Mouse (Mus musculus) midbrain, embryonic 16.5 days (tissue): Measurements from ENCODE around the gene Gfy. TPM values are rescaled to one million over a fixed set of nuclear protein-coding genes. Genes with fewer than 3 reads are reported as not detected.
A peak's percentile ranks its signal among the peaks of the same experiment; 100 is the strongest.

Source experiments
- ATAC-seq: fragments of 200-750 bp; cut with Nextera tagmentation; 2 replicates; pipeline ENCODE4 v1.8.0; 2017; ENCODE audit warnings: moderate TSS enrichment
- H3K27ac ChIP-seq: fragments of 300-500 bp; sonication (generic); 2 replicates; pipeline ENCODE4 v1.5.1; 2014; ENCODE audit warnings: mild to moderate bottlenecking, low read length, mixed read lengths
- H3K27me3 ChIP-seq: fragments of 300-500 bp; sonication (generic); 2 replicates; pipeline ENCODE4 v1.6.1; 2014; ENCODE audit warnings: low read depth, low read length, mixed read lengths; ENCODE audit not compliant: control insufficient read depth, insufficient read depth
- H3K36me3 ChIP-seq: fragments of 300-500 bp; sonication (generic); 2 replicates; pipeline ENCODE4 v1.6.1; 2014; ENCODE audit warnings: mild to moderate bottlenecking, low read length, moderate library complexity, mixed read lengths; ENCODE audit not compliant: control insufficient read depth, insufficient read depth
- H3K4me1 ChIP-seq: fragments of 300-500 bp; sonication (generic); 2 replicates; pipeline ENCODE4 v1.6.1; 2014; ENCODE audit warnings: mild to moderate bottlenecking, low read length, mixed read lengths; ENCODE audit not compliant: control insufficient read depth, insufficient read depth
- H3K4me2 ChIP-seq: fragments of 300-500 bp; sonication (generic); 2 replicates; pipeline ENCODE4 v1.6.1; 2014; ENCODE audit warnings: mild to moderate bottlenecking, low read length, mixed read lengths
- H3K4me3 ChIP-seq: fragments of 300-500 bp; sonication (generic); 2 replicates; pipeline ENCODE4 v1.5.1; 2014; ENCODE audit warnings: low read depth, mild to moderate bottlenecking, low read length, moderate library complexity, mixed read lengths
- H3K9ac ChIP-seq: fragments of 300-500 bp; sonication (generic); 2 replicates; pipeline ENCODE4 v1.6.1; 2014; ENCODE audit warnings: low read depth, low read length, mixed read lengths
- H3K9me3 ChIP-seq: fragments of 300-500 bp; sonication (generic); replicated peaks from 2 replicates; pipeline ENCODE4 v1.6.1; 2014; ENCODE audit warnings: mild to moderate bottlenecking, low read length, mixed read lengths; ENCODE audit not compliant: control insufficient read depth, poor library complexity, severe bottlenecking
- WGBS: fragments of 180-500 bp; shearing (Covaris S2); extraction: QIAGEN DNeasy Blood & Tissue Kit; methylation state at CpG from one replicate; pipeline ENCODE4 v1.1.7; 2014; 5-methylcytosine and 5-hydroxymethylcytosine counted together
- microRNA-seq: library from miRNA; unstranded; fragments of <30 nt; microRNA quantifications from one replicate; pipeline ENCODE4, GENCODE M21; 2017
- polyA plus RNA-seq: library from polyadenylated mRNA; unstranded; fragments of >200 nt; fragmentation: Nextera tagmentation; extraction: Ambion mirVana; gene quantifications from 2 replicates; pipeline ENCODE4 v1.2.1, GENCODE M21; 2015

The Gfy gene
- polyA plus RNA-seq, 1 experiment from 2014 or later: not detected

DNA sequence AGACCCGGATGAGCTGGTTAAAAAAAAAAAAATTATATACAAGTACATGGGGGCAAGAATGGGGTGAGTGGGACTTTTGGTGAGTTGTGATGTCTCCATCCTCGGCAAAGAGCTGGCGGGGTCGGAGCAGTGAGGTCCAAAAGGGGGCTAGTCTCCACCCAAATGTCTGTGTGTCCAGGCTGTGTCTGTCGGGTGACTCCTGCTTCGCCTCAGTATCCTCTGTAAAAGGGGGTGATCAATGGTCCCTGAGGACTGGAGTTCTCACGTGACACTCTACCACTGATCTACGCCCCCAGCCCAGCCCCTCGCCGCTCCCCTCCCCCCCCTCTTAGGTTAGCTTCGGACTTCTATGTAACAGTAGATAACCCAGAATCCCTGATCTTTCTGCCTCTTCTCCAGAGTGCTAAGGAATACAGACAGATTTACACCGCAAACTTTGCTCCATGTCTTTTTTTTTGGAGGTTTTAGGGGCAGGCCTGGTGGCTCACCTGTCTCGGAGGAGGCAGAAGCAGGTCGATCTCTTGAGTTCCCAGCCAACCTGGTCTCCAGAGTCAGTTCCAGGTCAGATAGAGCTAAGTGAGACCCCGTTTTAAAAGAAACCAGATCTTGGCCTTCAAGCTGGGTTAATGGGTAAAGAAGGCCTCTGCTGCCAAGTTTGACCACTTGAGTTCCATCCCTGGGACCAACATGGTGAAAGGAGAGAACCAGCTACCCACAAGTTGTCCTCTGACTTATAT lies 49.4 kb downstream of the Gfy start:
- H3K4me2 ChIP-seq: peak overlapping the region; percentile 78
- no peaks in the 10 kb centered on the region; the same call in 1 of the 2 replicates for H3K9me3 ChIP-seq
- peaks cover 26% of the 10 kb centered on the region for H3K4me1 ChIP-seq
- ATAC-seq: no peak
- H3K9ac ChIP-seq: peak overlapping the region; percentile 67; the same call in 1 of the 2 replicates
- no peaks in the 10 kb centered on the region for H3K27me3 ChIP-seq
- 55% methylated on average over 15 of the region's 15 CpGs for WGBS
- H3K27ac ChIP-seq: peak overlapping the region; percentile 91
- peaks cover 18% of the 10 kb centered on the region for H3K36me3 ChIP-seq
- peak overlapping the region; percentile 48 for H3K4me3 ChIP-seq

GRCm38 (mm10) chr7:45129318-45129717 lies 50.1 kb downstream of the Gfy start:
- peaks cover 31% of the 10 kb centered on the region for H3K4me1 ChIP-seq
- H3K9ac ChIP-seq: peak overlapping the region; percentile 67
- no peak for ATAC-seq
- H3K4me3 ChIP-seq: peak overlapping the region; percentile 48
- no peaks in the 10 kb centered on the region for H3K27me3 ChIP-seq
- peak overlapping the region; percentile 91 for H3K27ac ChIP-seq
- H3K36me3 ChIP-seq: peaks cover 18% of the 10 kb centered on the region
- H3K9me3 ChIP-seq: no peaks in the 10 kb centered on the region; the same call in 1 of the 2 replicates
- H3K4me2 ChIP-seq: peak overlapping the region; percentile 78
- WGBS: under 1% methylated on average over 17 of the region's 17 CpGs

DNA sequence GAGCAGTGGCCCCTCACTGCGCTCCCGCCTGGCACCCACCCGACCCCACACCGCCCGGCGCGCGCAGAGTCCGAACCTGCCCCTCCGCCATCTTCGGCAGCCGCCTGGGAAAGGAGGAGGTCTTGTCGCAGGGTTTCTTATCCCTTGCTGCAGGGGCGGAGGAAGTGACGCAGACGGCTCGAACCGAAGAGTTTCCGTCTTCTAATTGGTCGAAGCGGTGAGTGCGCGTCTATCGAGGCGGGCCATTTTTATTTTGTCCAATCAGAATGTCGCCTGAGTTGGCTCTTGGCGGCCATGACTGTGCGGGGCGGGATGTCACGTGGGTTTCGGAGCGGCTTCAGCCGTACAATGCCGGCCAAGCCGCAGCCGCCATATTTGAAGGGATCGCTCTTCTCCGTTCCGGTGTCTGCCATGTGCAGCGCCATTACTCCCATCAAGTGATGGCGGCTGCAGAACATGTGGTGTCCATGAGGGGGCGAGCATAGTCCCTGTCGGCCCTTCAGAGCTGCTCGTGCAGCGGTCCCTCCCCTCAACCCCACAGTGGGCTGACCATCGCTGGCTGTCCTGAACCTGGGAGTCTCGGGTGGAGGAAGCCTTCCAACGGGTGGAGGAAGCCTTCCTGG lies 50.6 kb downstream of the Gfy start, which contains the start of gene Rpl13a:
Gene Rpl13a (minus strand): TSS at position 138 of the 623 bp plus-strand sequence.
- WGBS: under 1% methylated on average over 48 of the region's 48 CpGs
- H3K27ac ChIP-seq: peak within 1 kb of the TSS; percentile 91
- H3K4me3 ChIP-seq: peak within 1 kb of the TSS; percentile 87

GRCm38 (mm10) chr7:45127700-45128224 lies 51.6 kb downstream of the Gfy start:
- Histone ChIP-seq H3K4me3 (peak overlapping the region; percentile 87), H3K9me3 (no peaks in the 10 kb centered on the region), H3K4me2 (peak overlapping the region; percentile 71), H3K27ac (peak overlapping the region; percentile 90), H3K36me3 (peaks cover 20% of the 10 kb centered on the region), H3K27me3 (no peaks in the 10 kb centered on the region), H3K9ac (peak overlapping the region; percentile 96), H3K4me1 (peaks cover 38% of the 10 kb centered on the region)
- WGBS: under 1% methylated on average over 6 of the region's 6 CpGs
- no peak for ATAC-seq

More for the DNA sequence above, 50.6 kb downstream of the Gfy start, which contains the start of gene Rpl13a:
- no peaks in the 10 kb centered on the region; the same call in 1 of the 2 replicates for H3K9me3 ChIP-seq
- peak; percentile 95 for ATAC-seq
- peak within 1 kb of the TSS; percentile 96 for H3K9ac ChIP-seq
- no peaks in the 10 kb centered on the region for H3K27me3 ChIP-seq
- H3K4me1 ChIP-seq: peaks cover 31% of the 10 kb centered on the region
- peak within 1 kb of the TSS; percentile 78 for H3K4me2 ChIP-seq
- H3K36me3 ChIP-seq: peaks cover 18% of the 10 kb centered on the region

GRCm38 (mm10) chr7:45126844-45127699 lies 52.3 kb downstream of the Gfy start:
- Histone ChIP-seq H3K36me3 (peaks cover 25% of the 10 kb centered on the region), H3K4me2 (peak overlapping the region; percentile 71), H3K27me3 (no peaks in the 10 kb centered on the region), H3K4me3 (peak overlapping the region; percentile 87), H3K9ac (peak overlapping the region; percentile 96), H3K4me1 (peaks cover 41% of the 10 kb centered on the region), H3K9me3 (no peaks in the 10 kb centered on the region), H3K27ac (peak overlapping the region; percentile 90)
- no peak for ATAC-seq
- 49% methylated on average over 21 of the region's 21 CpGs for WGBS

Small RNA genes within 50 kb of the gene (microRNA-seq; reads per million reads assigned to microRNA genes)
- gene Mir5121 (12.9 reads per million, percentile 33 among the genes with 10 or more reads in this experiment), gene Mir7055 (not detected)

Other genes with a start within 250 kb of the Gfy start
- gene Tsks, start 236.4 kb downstream of the Gfy start, polyA plus RNA-seq: 0.10 and 0.25 TPM in 2 replicates
- 58.4 and 63.1 TPM in 2 replicates for gene Cpt1c, start 204.7 kb downstream of the Gfy start, polyA plus RNA-seq
- gene Prmt1, start 193.0 kb downstream of the Gfy start, polyA plus RNA-seq: 671 and 697 TPM in 2 replicates
- gene Irf3, start 181.9 kb downstream of the Gfy start, polyA plus RNA-seq: 52.3 and 53.6 TPM in 2 replicates
- 7.0 and 8.3 TPM in 2 replicates for gene Bcl2l12, start 180.9 kb downstream of the Gfy start, polyA plus RNA-seq
- gene Scaf1, start 163.2 kb downstream of the Gfy start, polyA plus RNA-seq: 42.4 and 47.8 TPM in 2 replicates
- gene Rras, start 161.6 kb downstream of the Gfy start, polyA plus RNA-seq: 12.2 and 12.4 TPM in 2 replicates
- 13.6 and 13.9 TPM in 2 replicates for gene Prr12, start 126.7 kb downstream of the Gfy start, polyA plus RNA-seq
- 64.1 and 67.7 TPM in 2 replicates for gene Nosip, start 117.1 kb downstream of the Gfy start, polyA plus RNA-seq
- gene Prrg2, start 116.9 kb downstream of the Gfy start, polyA plus RNA-seq: 12.5 and 13.6 TPM in 2 replicates
- 43.5 and 47.8 TPM in 2 replicates for gene Rcn3, start 87.3 kb downstream of the Gfy start, polyA plus RNA-seq
- gene Fcgrt, start 75.7 kb downstream of the Gfy start, polyA plus RNA-seq: 22.7 and 27.9 TPM in 2 replicates
- gene Rps11, start 55.1 kb downstream of the Gfy start, polyA plus RNA-seq: 657 and 700 TPM in 2 replicates
- gene Rpl13a, start 50.8 kb downstream of the Gfy start, polyA plus RNA-seq: 602 and 620 TPM in 2 replicates
- gene Gm45713, start 43.3 kb downstream of the Gfy start, polyA plus RNA-seq: 0.41 TPM in 1 of 2 replicates, not detected in the other
- gene Flt3l, start 43.1 kb downstream of the Gfy start, polyA plus RNA-seq: 1.5 and 2.2 TPM in 2 replicates
- 89.9 and 91.9 TPM in 2 replicates for gene Pih1d1, start 25.3 kb downstream of the Gfy start, polyA plus RNA-seq
- gene Aldh16a1, start 25.0 kb downstream of the Gfy start, polyA plus RNA-seq: 13.7 and 18.2 TPM in 2 replicates
- 0.55 and 1.1 TPM in 2 replicates for gene Slc17a7, start 15.6 kb downstream of the Gfy start, polyA plus RNA-seq
- 1.1 and 1.2 TPM in 2 replicates for gene Pth2, start 1.4 kb upstream of the Gfy start, polyA plus RNA-seq
- gene Ccdc155, start 25.3 kb upstream of the Gfy start, polyA plus RNA-seq: 0.45 and 0.53 TPM in 2 replicates
- gene Dkkl1, start 32.6 kb upstream of the Gfy start, polyA plus RNA-seq: 6.2 and 10.5 TPM in 2 replicates
- gene Tead2, start 36.2 kb upstream of the Gfy start, polyA plus RNA-seq: 30.5 and 39.5 TPM in 2 replicates
- gene Cd37, start 59.5 kb upstream of the Gfy start, polyA plus RNA-seq: 1.3 and 1.4 TPM in 2 replicates
- 0.93 and 1.2 TPM in 2 replicates for gene Slc6a16, start 61.5 kb upstream of the Gfy start, polyA plus RNA-seq
- gene Slc6a21, start 97.9 kb upstream of the Gfy start, polyA plus RNA-seq: not detected in 2 replicates
- gene Trpm4, start 154.2 kb upstream of the Gfy start, polyA plus RNA-seq: 11.1 and 12.4 TPM in 2 replicates
- 0.39 and 0.40 TPM in 2 replicates for gene Hrc, start 155.7 kb upstream of the Gfy start, polyA plus RNA-seq
- gene Ppfia3, start 187.4 kb upstream of the Gfy start, polyA plus RNA-seq: 28.5 and 29.2 TPM in 2 replicates
- gene Lin7b, start 191.0 kb upstream of the Gfy start, polyA plus RNA-seq: 27.0 and 39.9 TPM in 2 replicates
- gene Snrnp70, start 216.2 kb upstream of the Gfy start, polyA plus RNA-seq: 157 and 186 TPM in 2 replicates
- gene Kcna7, start 226.1 kb upstream of the Gfy start, polyA plus RNA-seq: not detected in 2 replicates
- not detected in 2 replicates for gene Ntf5, start 234.1 kb upstream of the Gfy start, polyA plus RNA-seq
- 0.39 and 0.88 TPM in 2 replicates for gene Lhb, start 241.3 kb upstream of the Gfy start, polyA plus RNA-seq